Mouse (Mus musculus) liver, embryonic 13.5 days (tissue): ENCODE data around the gene Ipo9. TPM values are rescaled to one million over a fixed set of nuclear protein-coding genes. Genes with fewer than 3 reads are reported as not detected.

Experiments used
- ATAC-seq: fragments of 200-750 bp; cut with Nextera tagmentation; 2 replicates; pipeline ENCODE4 v1.8.0; 2017; ENCODE audit warnings: low read depth, mild to moderate bottlenecking, moderate number of reproducible peaks, moderate library complexity
- DNase-seq: peaks from one replicate; pipeline ENCODE4 v3.0.0; 2022
- H3K27ac ChIP-seq: fragments of 300-500 bp; sonication (generic); 2 replicates; pipeline ENCODE4 v1.5.1; 2015; ENCODE audit warnings: moderate library complexity, mild to moderate bottlenecking, inconsistent platforms
- H3K27me3 ChIP-seq: fragments of 300-500 bp; sonication (generic); 2 replicates; pipeline ENCODE4 v1.6.1; 2015; ENCODE audit warnings: mild to moderate bottlenecking, inconsistent platforms
- H3K36me3 ChIP-seq: fragments of 300-500 bp; sonication (generic); 2 replicates; pipeline ENCODE4 v1.6.1; 2015; ENCODE audit warnings: mild to moderate bottlenecking, inconsistent platforms
- H3K4me1 ChIP-seq: fragments of 300-500 bp; sonication (generic); replicated peaks from 2 replicates; pipeline ENCODE4 v1.6.1; 2015; ENCODE audit warnings: inconsistent platforms
- H3K4me2 ChIP-seq: fragments of 300-500 bp; sonication (generic); 2 replicates; pipeline ENCODE4 v1.6.1; 2015; ENCODE audit warnings: inconsistent platforms, mild to moderate bottlenecking, moderate library complexity
- H3K4me3 ChIP-seq: fragments of 300-500 bp; sonication (generic); replicated peaks from 2 replicates; pipeline ENCODE4 v1.5.1; 2015; ENCODE audit warnings: mild to moderate bottlenecking, inconsistent platforms
- H3K9ac ChIP-seq: fragments of 300-500 bp; sonication (generic); 2 replicates; pipeline ENCODE4 v1.6.1; 2015; ENCODE audit warnings: mild to moderate bottlenecking, inconsistent platforms
- H3K9me3 ChIP-seq: fragments of 300-500 bp; sonication (generic); replicated peaks from 2 replicates; pipeline ENCODE4 v1.6.1; 2016; ENCODE audit warnings: inconsistent platforms
- WGBS: fragments of 180-500 bp; shearing (Covaris S2); methylation state at CpG from one replicate; pipeline ENCODE4 v1.1.7; 2015; ENCODE audit not compliant: insufficient replicate concordance; 5-methylcytosine and 5-hydroxymethylcytosine counted together
- polyA plus RNA-seq: library from polyadenylated mRNA; unstranded; fragments of >200 nt; fragmentation: Nextera tagmentation; extraction: Ambion mirVana; gene quantifications from 2 replicates; pipeline ENCODE4 v1.2.1, GENCODE M21; 2015

The Ipo9 gene
- 30.9 and 36.6 TPM in 2 replicates for polyA plus RNA-seq

DNA sequence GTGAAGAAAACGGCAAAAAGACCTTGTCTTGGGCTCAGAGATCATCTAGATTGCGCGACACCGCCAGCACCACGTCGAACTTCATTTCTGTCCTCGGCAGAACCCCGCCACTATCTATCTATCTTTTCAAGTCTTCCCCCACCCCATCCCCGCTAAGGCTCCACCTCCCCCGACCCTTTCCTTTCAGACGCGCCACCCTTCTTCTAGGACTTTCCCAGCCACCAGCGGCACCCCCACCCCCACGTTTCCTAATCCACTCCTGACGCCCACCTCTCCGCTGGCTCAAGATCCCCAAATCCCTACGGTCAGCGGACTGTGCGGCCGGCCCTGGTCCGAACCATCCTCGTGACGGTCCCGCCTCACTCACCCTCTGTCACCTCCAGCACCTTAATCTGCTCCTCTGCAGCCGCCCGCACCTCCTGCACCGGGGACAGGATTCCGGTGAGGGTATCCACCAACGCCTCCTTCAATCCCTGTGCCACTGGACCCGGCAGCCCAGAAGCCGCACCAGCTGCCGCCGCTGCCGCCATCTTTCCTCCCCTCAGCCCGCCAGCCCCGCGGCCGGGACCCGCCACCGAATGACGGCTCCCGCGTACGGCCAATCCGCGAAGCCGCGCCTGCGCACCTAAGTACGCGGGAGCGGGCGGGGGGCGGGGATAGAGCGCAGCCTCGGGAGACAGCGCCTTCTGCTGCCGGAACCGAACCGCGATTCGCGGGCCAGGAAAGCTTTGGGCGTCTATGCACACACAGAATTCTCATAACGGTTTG lies at the start of gene Ipo9:
Ipo9 (minus strand) TSS at position 599 of the 768 bp plus-strand sequence.
- H3K9ac ChIP-seq: peak within 1 kb of the TSS; percentile 90
- ATAC-seq: peak; percentile 94
- under 1% methylated on average over 65 of the region's 65 CpGs for WGBS
- no peaks in the 10 kb centered on the region for H3K9me3 ChIP-seq
- H3K27ac ChIP-seq: peak within 1 kb of the TSS; percentile 64
- peak within 1 kb of the TSS; percentile 80 for H3K4me2 ChIP-seq
- DNase-seq: peak; percentile 79
- H3K4me3 ChIP-seq: peak within 1 kb of the TSS; percentile 87
- H3K27me3 ChIP-seq: no peaks in the 10 kb centered on the region
- peaks cover 8% of the 10 kb centered on the region for H3K36me3 ChIP-seq
- peaks cover 49% of the 10 kb centered on the region for H3K4me1 ChIP-seq

DNA sequence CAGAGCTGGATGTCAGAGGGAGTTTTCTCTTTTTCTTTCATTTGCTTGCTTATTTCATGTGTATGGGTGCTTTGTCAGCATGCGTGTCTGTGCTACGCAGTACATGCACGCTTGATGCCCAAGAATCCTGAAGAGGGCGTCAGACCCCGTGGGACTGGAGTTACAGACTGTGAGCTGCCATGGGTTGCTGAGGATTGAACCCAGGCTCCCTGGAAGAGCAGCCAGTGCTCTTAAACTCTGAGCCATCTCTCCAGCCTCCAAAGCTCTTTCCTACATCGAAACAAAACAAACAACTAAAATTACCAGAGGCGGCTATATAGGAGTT lies 45.2 kb upstream of the Ipo9 start:
- H3K4me2 ChIP-seq: no peak overlapping the region
- ATAC-seq: no peak
- H3K4me3 ChIP-seq: no peak overlapping the region
- WGBS: 89% methylated on average over 7 of the region's 7 CpGs
- no peak overlapping the region for H3K9ac ChIP-seq
- no peaks in the 10 kb centered on the region for H3K27me3 ChIP-seq
- H3K9me3 ChIP-seq: no peaks in the 10 kb centered on the region
- H3K4me1 ChIP-seq: no peaks in the 10 kb centered on the region
- no peaks in the 10 kb centered on the region for H3K36me3 ChIP-seq
- DNase-seq: no peak
- no peak overlapping the region for H3K27ac ChIP-seq

DNA sequence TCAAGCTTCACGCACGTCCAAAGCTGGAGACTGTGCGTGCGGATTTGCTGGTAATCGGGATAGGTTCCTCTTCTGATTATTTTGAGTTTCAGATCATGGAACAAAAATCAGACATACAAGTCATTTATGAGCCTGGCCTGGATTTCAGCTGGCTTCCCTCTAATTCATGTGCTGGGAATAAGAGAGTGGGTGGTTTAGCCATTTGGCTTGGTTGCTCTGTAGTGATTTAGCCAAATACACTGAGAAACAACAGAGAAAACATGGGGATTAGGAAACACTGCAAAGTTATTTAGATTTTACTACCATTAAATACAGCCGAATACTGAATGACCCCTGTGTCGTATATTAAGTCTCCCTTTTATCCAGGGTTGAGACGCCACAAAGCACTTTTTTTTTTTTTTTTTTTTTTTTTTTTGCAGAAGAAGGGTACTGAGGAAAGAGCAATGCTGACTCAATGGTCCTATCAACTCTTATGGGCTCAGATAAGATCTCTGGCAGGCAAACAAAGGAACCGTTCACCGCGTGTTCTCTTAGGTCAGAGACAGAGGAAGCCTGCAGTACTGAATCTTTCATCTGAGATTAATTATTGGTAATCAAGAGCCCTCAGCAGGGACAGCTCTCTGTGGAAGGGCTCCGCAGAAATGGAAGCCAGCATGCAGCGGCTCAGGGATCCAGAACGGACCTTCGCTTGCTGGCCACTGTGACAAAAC lies 44.7 kb upstream of the Ipo9 start:
- Histone ChIP-seq H3K4me3 (no peak overlapping the region), H3K4me2 (no peak overlapping the region), H3K9ac (no peak overlapping the region), H3K27ac (no peak overlapping the region), H3K36me3 (no peaks in the 10 kb centered on the region), H3K9me3 (no peaks in the 10 kb centered on the region), H3K27me3 (no peaks in the 10 kb centered on the region), H3K4me1 (no peaks in the 10 kb centered on the region)
- DNase-seq: no peak
- WGBS: 69% methylated on average over 15 of the region's 15 CpGs
- ATAC-seq: no peak

DNA sequence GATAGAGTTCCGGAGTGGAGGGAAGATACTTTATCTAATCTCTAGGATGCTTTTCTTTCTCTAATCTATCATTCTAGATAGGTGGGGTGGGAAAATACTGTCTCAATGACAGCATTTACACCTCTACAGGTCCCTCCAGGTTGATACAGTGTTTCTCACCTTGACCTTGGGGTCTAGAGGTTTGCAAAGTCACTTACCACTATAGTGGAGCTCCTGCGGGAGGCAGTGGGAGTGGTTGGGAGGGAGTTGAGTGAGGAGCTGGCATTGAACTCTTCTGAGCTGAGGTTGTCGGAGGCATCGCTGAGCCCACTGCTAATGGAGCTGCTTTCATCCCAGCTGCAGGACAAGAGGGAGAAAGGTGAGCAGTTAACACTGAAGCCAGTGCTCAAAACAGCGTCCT lies 42.2 kb upstream of the Ipo9 start:
- ATAC-seq (no peak), DNase-seq (no peak)
- no peaks in the 10 kb centered on the region for H3K4me1 ChIP-seq
- H3K36me3 ChIP-seq: peaks cover 5% of the 10 kb centered on the region; the same call in 1 of the 2 replicates
- H3K9me3 ChIP-seq: no peaks in the 10 kb centered on the region
- H3K27ac ChIP-seq: no peak overlapping the region
- no peaks in the 10 kb centered on the region for H3K27me3 ChIP-seq
- WGBS: 68% methylated on average over 5 of the region's 5 CpGs
- no peak overlapping the region for H3K9ac ChIP-seq
- no peak overlapping the region for H3K4me3 ChIP-seq
- no peak overlapping the region for H3K4me2 ChIP-seq

DNA sequence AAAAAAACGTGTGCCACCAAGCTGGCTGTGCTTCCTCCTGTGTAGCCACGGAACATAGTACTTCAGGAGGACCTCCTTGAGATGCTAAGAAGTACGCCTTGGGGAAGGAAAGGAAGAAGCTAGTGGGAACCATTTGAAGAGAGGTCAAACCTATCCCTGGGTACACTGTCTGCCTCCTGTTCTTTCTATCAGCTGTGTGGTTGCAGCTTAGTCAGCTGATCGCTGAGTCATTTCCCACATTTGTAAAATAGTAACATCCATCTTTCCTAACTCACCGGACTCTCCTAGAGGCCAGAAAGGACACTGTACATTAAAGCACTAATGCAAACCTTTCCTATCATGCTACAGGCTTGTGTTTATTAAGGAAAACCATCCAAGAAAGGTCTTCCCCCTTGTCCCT lies 41.4 kb upstream of the Ipo9 start:
- peaks cover 5% of the 10 kb centered on the region; the same call in 1 of the 2 replicates for H3K36me3 ChIP-seq

DNA sequence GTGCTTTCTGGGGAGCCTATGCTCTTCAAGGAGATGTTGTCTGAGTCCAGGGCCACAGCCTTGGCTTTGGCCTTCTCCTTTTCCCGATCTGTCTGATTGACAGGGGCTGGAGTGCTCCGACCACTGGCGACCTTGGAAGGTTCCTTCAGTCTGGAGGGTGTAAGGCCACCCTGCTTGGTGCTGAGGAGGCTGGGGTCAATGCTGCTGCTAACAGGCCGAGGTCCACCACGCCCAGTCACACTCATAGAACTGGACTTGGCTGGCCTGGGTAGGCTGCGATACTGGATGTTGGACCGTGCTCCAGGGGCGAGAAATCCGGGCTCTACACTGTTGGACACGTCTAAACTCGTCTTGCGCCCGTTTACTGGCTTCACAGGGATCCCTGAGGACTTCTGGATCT lies 40.2 kb upstream of the Ipo9 start:
- DNase-seq: no peak

More for the DNA sequence above, 41.4 kb upstream of the Ipo9 start:
- Histone ChIP-seq H3K27ac (no peak overlapping the region), H3K4me2 (no peak overlapping the region), H3K4me1 (peaks cover 6% of the 10 kb centered on the region), H3K9ac (no peak overlapping the region), H3K4me3 (no peak overlapping the region), H3K27me3 (no peaks in the 10 kb centered on the region), H3K9me3 (no peaks in the 10 kb centered on the region)
- no peak for ATAC-seq
- 53% methylated on average over 5 of the region's 5 CpGs for WGBS
- no peak for DNase-seq

DNA sequence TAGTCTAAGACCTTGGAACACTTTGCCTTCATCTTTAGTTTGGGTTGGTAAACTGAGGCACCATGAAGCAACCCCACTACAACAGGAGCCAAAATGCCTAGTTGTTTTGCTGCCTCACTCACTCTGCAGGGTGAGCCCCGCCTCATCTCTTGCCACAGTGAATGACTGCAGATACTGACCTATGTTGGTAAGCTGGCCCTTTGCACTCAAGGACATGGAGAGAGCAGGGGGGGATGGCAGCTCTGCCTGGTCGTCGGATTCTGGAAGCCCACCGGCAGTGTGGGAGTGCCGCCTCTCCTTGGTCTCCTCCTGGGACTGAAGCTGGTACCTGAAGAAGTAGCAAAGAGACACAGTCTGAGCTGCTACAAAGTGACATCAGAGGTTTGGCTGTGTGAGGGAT lies 37.2 kb upstream of the Ipo9 start:
- H3K4me1 ChIP-seq: peaks cover 7% of the 10 kb centered on the region
- H3K9ac ChIP-seq: no peak overlapping the region
- DNase-seq (no peak), ATAC-seq (no peak)
- no peaks in the 10 kb centered on the region for H3K9me3 ChIP-seq
- no peaks in the 10 kb centered on the region for H3K27me3 ChIP-seq
- no peak overlapping the region for H3K4me2 ChIP-seq
- H3K27ac ChIP-seq: no peak overlapping the region
- no peak overlapping the region for H3K4me3 ChIP-seq
- peaks cover 5% of the 10 kb centered on the region; the same call in 1 of the 2 replicates for H3K36me3 ChIP-seq
- WGBS: 82% methylated on average over 5 of the region's 5 CpGs

More for the DNA sequence above, 40.2 kb upstream of the Ipo9 start:
- no peak overlapping the region for H3K27ac ChIP-seq
- 76% methylated on average over 13 of the region's 13 CpGs for WGBS
- H3K4me2 ChIP-seq: no peak overlapping the region
- H3K36me3 ChIP-seq: peaks cover 5% of the 10 kb centered on the region; the same call in 1 of the 2 replicates
- H3K4me3 ChIP-seq: no peak overlapping the region
- H3K9me3 ChIP-seq: no peaks in the 10 kb centered on the region
- H3K9ac ChIP-seq: no peak overlapping the region
- peaks cover 7% of the 10 kb centered on the region for H3K4me1 ChIP-seq
- no peaks in the 10 kb centered on the region for H3K27me3 ChIP-seq
- ATAC-seq: no peak

DNA sequence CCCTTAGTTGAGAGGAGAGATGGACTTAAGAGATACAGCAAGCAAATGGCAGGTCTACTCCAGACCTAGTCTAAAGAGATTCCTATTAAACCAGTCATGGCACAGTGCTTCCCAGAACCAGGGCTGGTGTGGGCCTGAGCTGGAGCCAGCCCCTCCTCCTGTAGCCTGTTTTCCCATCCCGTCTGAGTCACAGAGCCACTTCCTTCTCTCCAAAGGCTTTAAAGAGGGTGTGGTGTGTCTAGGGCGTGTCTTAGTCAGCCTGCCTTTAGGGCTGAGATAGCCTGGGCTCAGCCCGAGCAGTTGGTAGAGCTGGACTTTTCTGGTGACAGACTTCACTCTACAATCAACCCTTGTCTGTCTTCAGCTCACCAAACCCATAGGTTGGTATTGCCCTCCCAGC lies 36.6 kb upstream of the Ipo9 start:
- Histone ChIP-seq H3K4me3 (no peak overlapping the region), H3K27ac (no peak overlapping the region), H3K36me3 (peaks cover 5% of the 10 kb centered on the region; the same call in 1 of the 2 replicates), H3K9ac (no peak overlapping the region), H3K9me3 (no peaks in the 10 kb centered on the region), H3K27me3 (no peaks in the 10 kb centered on the region), H3K4me1 (peaks cover 7% of the 10 kb centered on the region), H3K4me2 (no peak overlapping the region)
- 13% methylated on average over 3 of the region's 3 CpGs for WGBS
- ATAC-seq: no peak
- DNase-seq: peak; percentile 52

DNA sequence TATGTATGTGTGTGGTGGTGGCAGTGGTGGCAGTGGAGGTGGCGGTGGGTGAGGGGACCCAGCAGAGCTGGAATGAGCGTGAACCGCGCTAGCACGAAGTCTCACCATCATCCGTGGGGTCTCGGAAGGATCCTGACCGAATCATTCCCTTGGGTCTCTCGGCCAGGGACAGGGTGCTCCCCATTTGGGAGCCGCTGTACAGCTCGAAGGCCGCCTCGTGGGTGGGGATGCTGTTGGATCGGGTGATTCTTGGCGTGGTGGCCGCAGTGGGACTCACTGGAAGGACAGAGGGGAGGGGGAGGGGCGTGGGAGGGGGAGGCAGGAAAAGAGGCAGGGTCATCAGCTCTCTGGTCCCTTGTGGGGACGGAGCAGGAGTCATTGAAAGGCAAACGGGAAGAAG lies 35.4 kb upstream of the Ipo9 start:
- WGBS: 83% methylated on average over 19 of the region's 19 CpGs
- ATAC-seq (no peak), DNase-seq (no peak)

DNA sequence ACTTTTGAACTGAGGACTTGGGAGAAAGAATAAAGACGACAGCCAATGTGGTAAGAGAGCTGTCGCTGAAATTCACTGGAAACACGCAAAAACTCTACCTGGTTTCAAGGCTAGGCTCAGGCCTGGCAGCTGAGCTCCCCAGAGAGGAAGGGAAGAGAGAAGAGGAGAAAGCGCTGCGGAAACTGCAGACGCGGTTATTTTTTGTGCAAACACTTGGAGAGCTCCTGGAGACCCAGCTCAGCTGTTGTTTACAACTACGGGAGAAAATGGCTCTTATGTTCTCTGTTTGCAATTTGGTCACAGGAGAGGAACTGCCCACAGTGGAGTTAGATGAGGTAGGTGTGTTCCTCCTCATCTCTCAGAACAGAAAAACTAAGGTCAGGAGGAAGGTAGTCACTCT lies 32.4 kb upstream of the Ipo9 start:
- no peak for DNase-seq
- WGBS: 80% methylated on average over 8 of the region's 8 CpGs
- H3K27ac ChIP-seq: no peak overlapping the region; the same call in 1 of the 2 replicates
- H3K36me3 ChIP-seq: peaks cover 4% of the 10 kb centered on the region; the same call in 1 of the 2 replicates
- H3K9ac ChIP-seq: no peak overlapping the region
- ATAC-seq: no peak
- H3K4me3 ChIP-seq: no peak overlapping the region
- H3K9me3 ChIP-seq: no peaks in the 10 kb centered on the region
- H3K27me3 ChIP-seq: no peaks in the 10 kb centered on the region
- H3K4me1 ChIP-seq: peaks cover 7% of the 10 kb centered on the region
- no peak overlapping the region for H3K4me2 ChIP-seq

More for the DNA sequence above, 35.4 kb upstream of the Ipo9 start:
- H3K36me3 ChIP-seq: peaks cover 5% of the 10 kb centered on the region; the same call in 1 of the 2 replicates
- no peak overlapping the region for H3K4me3 ChIP-seq
- no peaks in the 10 kb centered on the region for H3K27me3 ChIP-seq
- H3K4me1 ChIP-seq: peaks cover 7% of the 10 kb centered on the region
- H3K27ac ChIP-seq: no peak overlapping the region
- no peaks in the 10 kb centered on the region for H3K9me3 ChIP-seq
- H3K9ac ChIP-seq: no peak overlapping the region
- H3K4me2 ChIP-seq: no peak overlapping the region

DNA sequence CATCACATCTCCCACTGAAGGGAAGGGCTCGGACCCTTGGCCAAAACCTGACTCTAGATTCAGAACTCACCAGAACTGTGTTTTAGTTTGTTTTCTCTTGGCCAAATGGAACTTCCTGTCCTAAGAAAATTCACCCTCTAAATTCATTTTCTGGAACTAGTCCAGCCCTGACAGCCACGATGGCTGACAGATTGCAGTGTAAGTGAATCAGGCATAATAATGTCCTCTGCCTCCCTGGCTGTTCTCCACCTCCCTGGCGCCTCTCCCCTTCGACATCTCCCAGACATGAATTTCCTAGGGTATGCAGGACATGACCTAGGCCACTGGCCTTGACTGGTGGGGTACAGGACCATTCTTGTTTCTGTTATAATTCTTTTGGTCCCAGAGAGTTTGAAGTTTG lies 32.0 kb upstream of the Ipo9 start:
- H3K27ac ChIP-seq: no peak overlapping the region; the same call in 1 of the 2 replicates
- DNase-seq: no peak
- no peaks in the 10 kb centered on the region for H3K9me3 ChIP-seq
- peaks cover 7% of the 10 kb centered on the region for H3K4me1 ChIP-seq
- H3K27me3 ChIP-seq: no peaks in the 10 kb centered on the region
- ATAC-seq: no peak
- no peak overlapping the region for H3K4me3 ChIP-seq
- H3K4me2 ChIP-seq: no peak overlapping the region
- 62% methylated on average over 4 of the region's 4 CpGs for WGBS
- H3K9ac ChIP-seq: no peak overlapping the region
- H3K36me3 ChIP-seq: peaks cover 4% of the 10 kb centered on the region; the same call in 1 of the 2 replicates
